Mouse (Mus musculus) liver, postnatal 0 days (tissue): ENCODE data around the gene Cdca8.

Experiments
- CTCF ChIP-seq: sonication (generic); IDR thresholded peaks from 2 replicates; pipeline ENCODE4 v1.5.1; 2016; ENCODE audit warnings: antibody characterized with exemption, low read depth
- EP300 ChIP-seq: IDR thresholded peaks from 2 replicates; pipeline ENCODE4 v1.6.1; 2016; ENCODE audit warnings: antibody characterized with exemption, low read depth, mild to moderate bottlenecking

DNA sequence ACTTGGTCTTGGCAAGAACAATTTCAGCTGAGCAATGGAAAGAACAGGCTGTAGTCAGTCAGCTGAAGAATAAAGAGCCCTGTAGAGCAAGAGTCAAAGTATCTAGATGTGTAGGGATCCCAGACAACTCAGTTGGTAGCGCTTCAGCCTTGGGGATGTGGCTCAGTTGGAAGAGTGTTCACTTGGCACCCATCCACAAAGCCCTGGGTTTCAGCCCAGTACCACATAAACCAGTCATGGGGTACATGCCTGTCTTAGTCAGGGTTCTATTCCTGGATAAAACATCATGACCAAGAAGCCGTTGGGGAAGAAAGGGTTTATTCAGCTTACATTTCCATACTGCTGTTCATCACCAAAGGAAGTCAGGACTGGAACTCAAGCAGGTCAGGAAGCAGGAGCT is 49.2 kb downstream of the Cdca8 start:
- TF ChIP-seq CTCF (no peak), EP300 (no peak)
